Mouse (Mus musculus): ENCODE data around the gene Tspan1.

GRCm38 (mm10) chr4:116152702-116153101, 14.7 kb downstream of the Tspan1 start:
- no peak for TF ChIP-seq POLR2A (IDR thresholded peaks at IDR 0.05; ENCODE audit: borderline replicate concordance, extremely low read depth, insufficient read depth, insufficient read length, poor library complexity, severe bottlenecking)
- TF ChIP-seq CTCF (IDR thresholded peaks at IDR 0.05; ENCODE audit: borderline replicate concordance, extremely low read depth, insufficient read depth, insufficient read length), result no peak

Measured in brain, embryonic 14.5 days (tissue).